Comparison of ENCODE assay signal across 8 mouse cellular contexts in the genomic region with DNA sequence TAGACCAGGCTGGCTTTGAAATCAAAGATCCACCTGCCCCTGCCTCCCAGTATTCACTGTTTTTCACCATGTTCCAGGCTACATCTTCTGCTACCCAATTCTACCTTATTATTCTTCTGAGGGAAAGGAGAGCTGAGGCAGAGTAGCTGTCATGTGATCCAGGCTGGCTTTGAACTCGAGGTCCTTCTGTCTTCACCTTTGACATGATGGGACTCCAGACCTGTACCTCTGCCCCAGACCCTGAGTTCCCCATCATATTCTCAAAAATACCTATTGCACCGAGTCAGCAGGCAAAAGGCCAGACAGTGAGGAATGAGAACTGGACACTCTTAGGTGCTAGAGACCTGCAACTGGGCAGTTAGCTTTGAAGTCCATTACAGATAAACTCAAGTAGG. TPM values are rescaled to one million over a fixed set of nuclear protein-coding genes. Genes with fewer than 3 reads are reported as not detected.
DNase-seq lines count a peak whose midpoint lies in the region; ATAC-seq and TF ChIP-seq lines count a peak whose summit lies in the region.

No protein-coding gene starts in this region.

- no peak overlapping the region for H3K27ac ChIP-seq in lung, embryonic 15.5 days
- no peak overlapping the region for H3K27ac ChIP-seq in lung, postnatal 0 days (ENCODE audit: low read length)
- peak overlapping the region; percentile 87 for H3K27ac ChIP-seq in intestine, postnatal 0 days (ENCODE audit: low read depth, low read length)
- H3K27ac ChIP-seq in neural tube, embryonic 15.5 days (replicated peaks), result peak overlapping the region; percentile 88; the same call in 1 of the 2 replicates

- 0 out of 2 replicates have a peak overlapping the region, but pooled peaks have one; percentile 89 for H3K4me3 ChIP-seq in lung, embryonic 15.5 days
- no peak overlapping the region for H3K4me3 ChIP-seq in lung, postnatal 0 days (ENCODE audit: low read depth, low read length)
- 0 out of 2 replicates have a peak overlapping the region, but pooled peaks have one; percentile 90 for H3K4me3 ChIP-seq in intestine, postnatal 0 days (ENCODE audit: low read depth, low read length)
- peak overlapping the region; percentile 91; the same call in 1 of the 2 replicates for H3K4me3 ChIP-seq in neural tube, embryonic 15.5 days (replicated peaks)

- ATAC-seq in lung, embryonic 15.5 days (ENCODE audit: borderline replicate concordance, extremely low read depth, low FRiP score, low TSS enrichment), result no peak
- no peak for ATAC-seq in lung, postnatal 0 days
- no peak for ATAC-seq in intestine, postnatal 0 days
- no peak for ATAC-seq in neural tube, embryonic 15.5 days (ENCODE audit: low FRiP score)
- ATAC-seq in frontal cortex, adult (ENCODE audit: low TSS enrichment), result no peak

- peaks cover 14% of the 10 kb centered on the region for H3K4me1 ChIP-seq in lung, embryonic 15.5 days
- H3K4me1 ChIP-seq in lung, postnatal 0 days (ENCODE audit: insufficient read depth, low read depth, low read length), result peaks cover 3% of the 10 kb centered on the region
- no peaks in the 10 kb centered on the region for H3K4me1 ChIP-seq in intestine, postnatal 0 days (replicated peaks; ENCODE audit: control insufficient read depth, insufficient read depth, low read length)
- peaks cover 29% of the 10 kb centered on the region for H3K4me1 ChIP-seq in neural tube, embryonic 15.5 days

- no peaks in the 10 kb centered on the region for H3K36me3 ChIP-seq in lung, embryonic 15.5 days
- no peaks in the 10 kb centered on the region for H3K36me3 ChIP-seq in lung, postnatal 0 days (ENCODE audit: insufficient read depth, low read length)
- H3K36me3 ChIP-seq in intestine, postnatal 0 days (ENCODE audit: control insufficient read depth, insufficient read depth), result peaks cover 8% of the 10 kb centered on the region; the same call in 1 of the 2 replicates
- peaks cover 19% of the 10 kb centered on the region for H3K36me3 ChIP-seq in neural tube, embryonic 15.5 days

- TF ChIP-seq CTCF in lung, postnatal 0 days (IDR thresholded peaks at IDR 0.05), result no peak
- TF ChIP-seq CTCF in intestine, postnatal 0 days (IDR thresholded peaks at IDR 0.05; ENCODE audit: low read depth), result no peak

- no peak overlapping the region for H3K9ac ChIP-seq in lung, embryonic 15.5 days
- H3K9ac ChIP-seq in lung, postnatal 0 days (replicated peaks; ENCODE audit: low read depth), result no peak overlapping the region
- no peak overlapping the region for H3K9ac ChIP-seq in intestine, postnatal 0 days (ENCODE audit: low read depth, low read length)
- H3K9ac ChIP-seq in neural tube, embryonic 15.5 days (replicated peaks), result no peak overlapping the region

- peak; percentile 62 for DNase-seq in cerebellum, adult 9-10 months
- no peak for DNase-seq in cerebellum, adult 11-12 months
- DNase-seq in lung, postnatal 0 days (ENCODE audit: low spot score), result no peak
- DNase-seq in ovary, postnatal 14 days (ENCODE audit: low spot score), result no peak

- no peak for TF ChIP-seq EP300 in lung, postnatal 0 days (IDR thresholded peaks at IDR 0.05)

- no peaks in the 10 kb centered on the region for H3K9me3 ChIP-seq in lung, embryonic 15.5 days
- no peaks in the 10 kb centered on the region for H3K9me3 ChIP-seq in lung, postnatal 0 days (ENCODE audit: low read length)
- no peaks in the 10 kb centered on the region for H3K9me3 ChIP-seq in intestine, postnatal 0 days (ENCODE audit: control insufficient read depth)
- no peaks in the 10 kb centered on the region for H3K9me3 ChIP-seq in neural tube, embryonic 15.5 days (replicated peaks)

- H3K27me3 ChIP-seq in lung, embryonic 15.5 days, result peaks cover 20% of the 10 kb centered on the region
- H3K27me3 ChIP-seq in lung, postnatal 0 days (replicated peaks; ENCODE audit: insufficient read depth, low read length), result no peaks in the 10 kb centered on the region
- H3K27me3 ChIP-seq in intestine, postnatal 0 days (replicated peaks; ENCODE audit: control insufficient read depth, insufficient read depth, low read length), result no peaks in the 10 kb centered on the region
- no peaks in the 10 kb centered on the region for H3K27me3 ChIP-seq in neural tube, embryonic 15.5 days (replicated peaks)

- H3K4me2 ChIP-seq in lung, embryonic 15.5 days, result no peak overlapping the region
- no peak overlapping the region for H3K4me2 ChIP-seq in lung, postnatal 0 days (replicated peaks; ENCODE audit: low read depth, low read length)
- H3K4me2 ChIP-seq in intestine, postnatal 0 days (replicated peaks; ENCODE audit: low read depth), result peak overlapping the region; percentile 98; the same call in 1 of the 2 replicates
- H3K4me2 ChIP-seq in neural tube, embryonic 15.5 days, result peak overlapping the region; percentile 73

- 14% methylated on average over 2 of the region's 2 CpGs for WGBS in lung, embryonic 15.5 days
- WGBS in lung, postnatal 0 days, result 13% methylated on average over 2 of the region's 2 CpGs
- WGBS in intestine, postnatal 0 days, result 29% methylated on average over 2 of the region's 2 CpGs
- WGBS in neural tube, embryonic 15.5 days, result 37% methylated on average over 2 of the region's 2 CpGs

RNA-seq across cellular contexts. Expression of a gene that starts 0.8 kb away (rescaled TPM):
- 3.1 and 4.1 TPM in 2 replicates for polyA plus RNA-seq in lung, embryonic 15.5 days (2015; fragmentation: Nextera tagmentation; extraction: Ambion mirVana)
- 4.0 and 5.0 TPM in 2 replicates for polyA plus RNA-seq in lung, postnatal 0 days (2015; fragmentation: Nextera tagmentation; extraction: Ambion mirVana)
- polyA plus RNA-seq in intestine, postnatal 0 days (2015; fragmentation: Nextera tagmentation; extraction: Ambion mirVana), result 5.3 and 7.0 TPM in 2 replicates
- polyA plus RNA-seq in neural tube, embryonic 15.5 days (2015; fragmentation: Nextera tagmentation; extraction: Ambion mirVana), result 19.5 and 22.5 TPM in 2 replicates

RNA-seq across cellular contexts. Expression of a gene that starts 8.0 kb away (rescaled TPM):
- polyA plus RNA-seq in lung, embryonic 15.5 days (2015; fragmentation: Nextera tagmentation; extraction: Ambion mirVana), result 0.50 and 1.0 TPM in 2 replicates
- 26.1 and 27.2 TPM in 2 replicates for polyA plus RNA-seq in lung, postnatal 0 days (2015; fragmentation: Nextera tagmentation; extraction: Ambion mirVana)
- polyA plus RNA-seq in intestine, postnatal 0 days (2015; fragmentation: Nextera tagmentation; extraction: Ambion mirVana), result 0.22 TPM in 2 replicates
- not detected in 2 replicates for polyA plus RNA-seq in neural tube, embryonic 15.5 days (2015; fragmentation: Nextera tagmentation; extraction: Ambion mirVana)

RNA-seq across cellular contexts. Expression of a gene that starts 9.1 kb away (rescaled TPM):
- 5.9 and 6.8 TPM in 2 replicates for polyA plus RNA-seq in lung, embryonic 15.5 days (2015; fragmentation: Nextera tagmentation; extraction: Ambion mirVana)
- polyA plus RNA-seq in lung, postnatal 0 days (2015; fragmentation: Nextera tagmentation; extraction: Ambion mirVana), result 3.8 and 4.3 TPM in 2 replicates
- polyA plus RNA-seq in intestine, postnatal 0 days (2015; fragmentation: Nextera tagmentation; extraction: Ambion mirVana), result 2.9 and 3.5 TPM in 2 replicates
- 4.7 and 5.5 TPM in 2 replicates for polyA plus RNA-seq in neural tube, embryonic 15.5 days (2015; fragmentation: Nextera tagmentation; extraction: Ambion mirVana)

RNA-seq across cellular contexts. Expression of a gene that starts 21.4 kb away (rescaled TPM):
- polyA plus RNA-seq in lung, embryonic 15.5 days (2015; fragmentation: Nextera tagmentation; extraction: Ambion mirVana), result 923 and 933 TPM in 2 replicates
- 633 and 681 TPM in 2 replicates for polyA plus RNA-seq in lung, postnatal 0 days (2015; fragmentation: Nextera tagmentation; extraction: Ambion mirVana)
- 563 and 564 TPM in 2 replicates for polyA plus RNA-seq in intestine, postnatal 0 days (2015; fragmentation: Nextera tagmentation; extraction: Ambion mirVana)
- polyA plus RNA-seq in neural tube, embryonic 15.5 days (2015; fragmentation: Nextera tagmentation; extraction: Ambion mirVana), result 530 and 610 TPM in 2 replicates

RNA-seq across cellular contexts. Expression of a gene that starts 38.7 kb away (rescaled TPM):
- 7.1 and 7.9 TPM in 2 replicates for polyA plus RNA-seq in lung, embryonic 15.5 days (2015; fragmentation: Nextera tagmentation; extraction: Ambion mirVana)
- 3.6 and 4.0 TPM in 2 replicates for polyA plus RNA-seq in lung, postnatal 0 days (2015; fragmentation: Nextera tagmentation; extraction: Ambion mirVana)
- polyA plus RNA-seq in intestine, postnatal 0 days (2015; fragmentation: Nextera tagmentation; extraction: Ambion mirVana), result 1.3 and 1.4 TPM in 2 replicates
- polyA plus RNA-seq in neural tube, embryonic 15.5 days (2015; fragmentation: Nextera tagmentation; extraction: Ambion mirVana), result 6.9 and 7.1 TPM in 2 replicates

Comparison
In these comparisons a context has a peak if more than half of its experiments do, and no peak if none do; other contexts are left out.
1. RNA of a gene that starts 8.0 kb away (polyA plus RNA-seq): 26.1 to 27.2 TPM in lung, postnatal 0 days; 0.50 to 1.0 TPM in lung, embryonic 15.5 days, 0.22 TPM in intestine, postnatal 0 days and not detected in neural tube, embryonic 15.5 days; every median in the first group is over 10 times any median in the second.
2. H3K27ac ChIP-seq: peak in intestine, postnatal 0 days (single experiment) and neural tube, embryonic 15.5 days (single experiment); none in lung, embryonic 15.5 days (single experiment) and lung, postnatal 0 days (single experiment).
3. H3K4me2 ChIP-seq: peak in intestine, postnatal 0 days (single experiment) and neural tube, embryonic 15.5 days (single experiment); none in lung, embryonic 15.5 days (single experiment) and lung, postnatal 0 days (single experiment).